Mouse (Mus musculus) thymus, adult 2 months (tissue): ENCODE data around the gene Zfp804a.

Experiments used
- CTCF ChIP-seq: fragments of 200-500 bp; IDR thresholded peaks from 2 replicates; pipeline ENCODE4 v1.5.1; 2012; ENCODE audit warnings: mild to moderate bottlenecking, control low read depth, low read length, moderate library complexity, borderline replicate concordance; ENCODE audit not compliant: control insufficient read depth, poor library complexity, insufficient read depth; ENCODE audit errors: extremely low read depth
- POLR2A ChIP-seq: fragments of 200-500 bp; IDR thresholded peaks from 2 replicates; pipeline ENCODE4 v1.6.1; 2012; ENCODE audit warnings: mild to moderate bottlenecking, low read length, control low read depth, moderate library complexity; ENCODE audit not compliant: control insufficient read depth, poor library complexity, insufficient read depth; ENCODE audit errors: extremely low read depth

- TF ChIP-seq POLR2A (no peak), CTCF (no peak)
These were observed 66.6 kb downstream of the Zfp804a start for GRCm38 (mm10) chr2:82119577-82119976.
